Comparison of ENCODE assay signal across 8 mouse cellular contexts in genomic region chr5:137569665-137570064, GRCm38 (mm10). TPM values are rescaled to one million over a fixed set of nuclear protein-coding genes. Genes with fewer than 3 reads are reported as not detected.
DNase-seq lines count a peak whose midpoint lies in the region; ATAC-seq lines count a peak whose summit lies in the region.

Tfr2 (plus strand) TSS chr5:137569840.

- H3K4me1 ChIP-seq in heart, embryonic 11.5 days (ENCODE audit: control insufficient read depth, insufficient read depth, low read length) = peaks cover 3% of the 10 kb centered on the region; the same call in 1 of the 2 replicates
- H3K4me1 ChIP-seq in megakaryocyte, embryonic 14.5 days = peaks cover 37% of the 10 kb centered on the region
- no peaks in the 10 kb centered on the region for H3K4me1 ChIP-seq in hindbrain, embryonic 14.5 days (replicated peaks; ENCODE audit: control insufficient read depth, insufficient read depth, low read length)

- no peaks in the 10 kb centered on the region for H3K9me3 ChIP-seq in heart, embryonic 11.5 days (replicated peaks; ENCODE audit: control insufficient read depth, low read length)
- peaks cover 11% of the 10 kb centered on the region for H3K9me3 ChIP-seq in megakaryocyte, embryonic 14.5 days
- H3K9me3 ChIP-seq in hindbrain, embryonic 14.5 days (ENCODE audit: control insufficient read depth, low read length) = no peaks in the 10 kb centered on the region

- DNase-seq in left cerebral cortex, adult 8-10 months (ENCODE audit: low spot score in 2 of 2) = no peak
- DNase-seq in left cerebral cortex, adult 9 months (ENCODE audit: low spot score in 2 of 2) = no peak
- DNase-seq in adrenal gland, postnatal 14 days = peak; percentile 80
- no peak for DNase-seq in layer of hippocampus, postnatal 10 days (ENCODE audit: low spot score in 2 of 2)
- DNase-seq in thymus, postnatal 25 days = peak; percentile 50
- no peak for DNase-seq in hindbrain, embryonic 14.5 days (ENCODE audit: low spot score)

- no peaks in the 10 kb centered on the region for H3K36me3 ChIP-seq in heart, embryonic 11.5 days (ENCODE audit: control insufficient read depth, insufficient read depth, low read length)
- no peaks in the 10 kb centered on the region for H3K36me3 ChIP-seq in megakaryocyte, embryonic 14.5 days (replicated peaks; ENCODE audit: low read length)
- H3K36me3 ChIP-seq in hindbrain, embryonic 14.5 days (replicated peaks; ENCODE audit: control insufficient read depth, insufficient read depth) = peaks cover 25% of the 10 kb centered on the region

- peak; percentile 70 for ATAC-seq in heart, embryonic 11.5 days (replicated peaks; ENCODE audit: insufficient number of reproducible peaks, low FRiP score, low TSS enrichment)
- no peak for ATAC-seq in hindbrain, embryonic 14.5 days (ENCODE audit: low FRiP score)

- no peak within 1 kb of the TSS; the same call in 1 of the 2 replicates for H3K27ac ChIP-seq in heart, embryonic 11.5 days (ENCODE audit: low read depth, low read length)
- H3K27ac ChIP-seq in hindbrain, embryonic 14.5 days = no peak within 1 kb of the TSS

- WGBS in heart, embryonic 11.5 days (ENCODE audit: insufficient replicate concordance) = 20% methylated on average over 9 of the region's 9 CpGs
- WGBS in hindbrain, embryonic 14.5 days = 35% methylated on average over 9 of the region's 9 CpGs

- 0 out of 2 replicates have a peak, but pooled peaks cover 2% of the 10 kb centered on the region for H3K27me3 ChIP-seq in heart, embryonic 11.5 days (ENCODE audit: control insufficient read depth, insufficient read depth, low read length)
- H3K27me3 ChIP-seq in megakaryocyte, embryonic 14.5 days (replicated peaks) = peaks cover 88% of the 10 kb centered on the region
- H3K27me3 ChIP-seq in hindbrain, embryonic 14.5 days (ENCODE audit: control insufficient read depth, insufficient read depth, low read length) = no peaks in the 10 kb centered on the region

- H3K4me3 ChIP-seq in heart, embryonic 11.5 days (ENCODE audit: low read depth, low read length) = peak within 1 kb of the TSS; percentile 21
- peak within 1 kb of the TSS; percentile 84 for H3K4me3 ChIP-seq in megakaryocyte, embryonic 14.5 days (replicated peaks)
- no peak within 1 kb of the TSS for H3K4me3 ChIP-seq in hindbrain, embryonic 14.5 days (replicated peaks; ENCODE audit: low read length)

- H3K4me2 ChIP-seq in heart, embryonic 11.5 days = peak within 1 kb of the TSS; percentile 31
- H3K4me2 ChIP-seq in hindbrain, embryonic 14.5 days (replicated peaks) = no peak within 1 kb of the TSS

- H3K9ac ChIP-seq in heart, embryonic 11.5 days (ENCODE audit: low read depth, low read length) = no peak within 1 kb of the TSS
- no peak within 1 kb of the TSS for H3K9ac ChIP-seq in hindbrain, embryonic 14.5 days

RNA-seq across cellular contexts. Expression of gene Tfr2, which starts in this region (rescaled TPM):
- 10 to 100 TPM; 10.7 to 16.2 (median 12.7) TPM for total RNA-seq in left cerebral cortex, adult 8-10 months (2022)
- total RNA-seq in adrenal gland, postnatal 14 days (2021) = 1.4 and 26.4 TPM in 2 replicates
- polyA plus RNA-seq in heart, embryonic 11.5 days (2014; fragmentation: Nextera tagmentation; extraction: Ambion mirVana) = 2.3 and 3.5 TPM in 2 replicates
- 10 to 100 TPM; 22.4 to 23.0 TPM for total RNA-seq in layer of hippocampus, postnatal 10 days (2021)
- polyA plus RNA-seq in megakaryocyte, embryonic 14.5 days (2012; ENCODE audit: insufficient read depth, low replicate concordance) = 1.7 and 5.8 TPM in 2 replicates
- polyA plus RNA-seq in hindbrain, embryonic 14.5 days (2014; fragmentation: Nextera tagmentation; extraction: Ambion mirVana) = 5.3 and 5.6 TPM in 2 replicates

Comparison
In these comparisons a context has a peak if more than half of its experiments do, and no peak if none do; other contexts are left out.
1. DNase-seq: peak in adrenal gland, postnatal 14 days (single experiment) and thymus, postnatal 25 days (single experiment); none in left cerebral cortex, adult 8-10 months (0 of 2), left cerebral cortex, adult 9 months (0 of 2), layer of hippocampus, postnatal 10 days (0 of 2) and hindbrain, embryonic 14.5 days (single experiment).